Mouse (Mus musculus) forebrain, postnatal 0 days (tissue): ENCODE measurements around the gene Olig1. TPM values are rescaled to one million over a fixed set of nuclear protein-coding genes. Genes with fewer than 3 reads are reported as not detected.
A peak's percentile ranks its signal among the peaks of the same experiment; 100 is the strongest.
"Not testable (repeated sequence)": the region's sequence is repeated elsewhere in the genome, so short reads cannot be mapped to it uniquely, and the experiment has no call there.

Source experiments
- ATAC-seq: fragments of 200-750 bp; cut with Nextera tagmentation; 2 replicates; pipeline ENCODE4 v1.8.0; 2017; ENCODE audit warnings: mild to moderate bottlenecking, moderate library complexity
- DNase-seq: peaks from one replicate; pipeline ENCODE4 v3.0.0-alpha.2; 2015
- H3K27ac ChIP-seq: fragments of 300-500 bp; sonication (generic); 2 replicates; pipeline ENCODE4 v1.5.1; 2014; ENCODE audit warnings: low read depth, mild to moderate bottlenecking, antibody characterized with exemption, low read length, moderate library complexity, mixed read lengths
- H3K27me3 ChIP-seq: fragments of 300-500 bp; sonication (generic); 2 replicates; pipeline ENCODE4 v1.6.1; 2014; ENCODE audit warnings: mild to moderate bottlenecking, low read length, mixed read lengths; ENCODE audit not compliant: insufficient read depth
- H3K36me3 ChIP-seq: fragments of 300-500 bp; sonication (generic); 2 replicates; pipeline ENCODE4 v1.6.1; 2014; ENCODE audit warnings: mild to moderate bottlenecking, moderate library complexity; ENCODE audit not compliant: insufficient read depth
- H3K4me1 ChIP-seq: fragments of 300-500 bp; sonication (generic); 2 replicates; pipeline ENCODE4 v1.6.1; 2014; ENCODE audit warnings: antibody characterized with exemption; ENCODE audit not compliant: insufficient read depth
- H3K4me2 ChIP-seq: fragments of 300-500 bp; sonication (generic); 2 replicates; pipeline ENCODE4 v1.6.1; 2014; ENCODE audit warnings: low read depth, mild to moderate bottlenecking, moderate library complexity
- H3K4me3 ChIP-seq: fragments of 300-500 bp; sonication (generic); 2 replicates; pipeline ENCODE4 v1.5.1; 2014; ENCODE audit warnings: low read depth, low read length, mixed read lengths
- H3K9ac ChIP-seq: fragments of 300-500 bp; sonication (generic); 2 replicates; pipeline ENCODE4 v1.6.1; 2014; ENCODE audit warnings: mild to moderate bottlenecking
- H3K9me3 ChIP-seq: fragments of 300-500 bp; sonication (generic); 2 replicates; pipeline ENCODE4 v1.6.1; 2016; ENCODE audit warnings: low read length
- CTCF ChIP-seq: sonication (generic); IDR thresholded peaks from 2 replicates; pipeline ENCODE4 v1.5.1; 2016; ENCODE audit warnings: antibody characterized with exemption, control low read depth, low read depth
- WGBS: fragments of 180-500 bp; shearing (Covaris S2); extraction: QIAGEN DNeasy Blood & Tissue Kit; methylation state at CpG from one replicate; pipeline ENCODE4 v1.1.7; 2014; 5-methylcytosine and 5-hydroxymethylcytosine counted together
- polyA plus RNA-seq: library from polyadenylated mRNA; unstranded; fragments of >200 nt; fragmentation: Nextera tagmentation; extraction: Ambion mirVana; gene quantifications from 2 replicates; pipeline ENCODE4 v1.2.1, GENCODE M21; 2015
- total RNA-seq: library from RNA; depleted of rRNA; stranded (reverse); fragments of >200 nt; gene quantifications from 2 replicates; pipeline ENCODE4 v1.2.3, GENCODE M21; 2014

Gene Olig1
- total and polyA plus RNA-seq, 2 experiments from 2014 or later, result 103 to 138 TPM

GRCm38 (mm10) chr16:91246292-91246691, 23.3 kb upstream of the Olig1 start:
- H3K36me3 ChIP-seq, result no peaks in the 10 kb centered on the region
- peaks cover 3% of the 10 kb centered on the region for H3K27me3 ChIP-seq
- WGBS, result 25% methylated on average over 9 of the region's 9 CpGs
- no peak for TF ChIP-seq CTCF
- H3K4me1 ChIP-seq, result no peaks in the 10 kb centered on the region
- H3K4me3 ChIP-seq, result no peak overlapping the region
- DNase-seq, result no peak
- no peak overlapping the region for H3K27ac ChIP-seq
- no peaks in the 10 kb centered on the region for H3K9me3 ChIP-seq
- no peak for ATAC-seq
- no peak overlapping the region for H3K9ac ChIP-seq
- no peak overlapping the region for H3K4me2 ChIP-seq

- H3K4me2 ChIP-seq, H3K36me3 ChIP-seq, H3K9me3 ChIP-seq, H3K4me3 ChIP-seq, H3K9ac ChIP-seq, H3K27ac ChIP-seq, DNase-seq, H3K4me1 ChIP-seq, ATAC-seq: not testable (repeated sequence)
- WGBS, result 6% methylated on average over 17 of the region's 28 CpGs
- peaks cover 26% of the 10 kb centered on the region for H3K27me3 ChIP-seq
Measured at GRCm38 (mm10) chr16:91255419-91256164, 14.0 kb upstream of the Olig1 start.

- no peak for DNase-seq
- Histone ChIP-seq H3K27ac (no peak overlapping the region), H3K36me3 (no peaks in the 10 kb centered on the region), H3K27me3 (peaks cover 26% of the 10 kb centered on the region), H3K4me2 (no peak overlapping the region), H3K4me1 (no peaks in the 10 kb centered on the region), H3K4me3 (no peak overlapping the region), H3K9me3 (no peaks in the 10 kb centered on the region), H3K9ac (no peak overlapping the region)
- 73% methylated on average over 3 of the region's 3 CpGs for WGBS
- no peak for ATAC-seq
- no peak for TF ChIP-seq CTCF
Measured at GRCm38 (mm10) chr16:91258956-91259355, 10.6 kb upstream of the Olig1 start.

- DNase-seq (no peak), ATAC-seq (no peak)
- Histone ChIP-seq H3K4me1 (no peaks in the 10 kb centered on the region), H3K4me3 (no peak overlapping the region), H3K4me2 (no peak overlapping the region), H3K27me3 (peaks cover 27% of the 10 kb centered on the region), H3K9ac (no peak overlapping the region), H3K9me3 (no peaks in the 10 kb centered on the region), H3K27ac (no peak overlapping the region), H3K36me3 (no peaks in the 10 kb centered on the region)
- TF ChIP-seq CTCF, result no peak
- WGBS, result 95% methylated on average over 3 of the region's 3 CpGs
Measured at GRCm38 (mm10) chr16:91260861-91261260, 8.7 kb upstream of the Olig1 start.

GRCm38 (mm10) chr16:91262467-91263220, 6.9 kb upstream of the Olig1 start:
- TF ChIP-seq CTCF, result no peak
- no peaks in the 10 kb centered on the region for H3K9me3 ChIP-seq
- WGBS, result 15% methylated on average over 12 of the region's 12 CpGs
- no peak overlapping the region for H3K4me3 ChIP-seq
- no peaks in the 10 kb centered on the region for H3K36me3 ChIP-seq
- no peak overlapping the region for H3K4me2 ChIP-seq
- 0 out of 2 replicates have a peak overlapping the region, but pooled peaks have one; percentile 21 for H3K27ac ChIP-seq
- no peaks in the 10 kb centered on the region for H3K4me1 ChIP-seq
- ATAC-seq, result peak; percentile 84
- DNase-seq, result peak; percentile 69
- H3K9ac ChIP-seq, result no peak overlapping the region
- H3K27me3 ChIP-seq, result peaks cover 34% of the 10 kb centered on the region

- H3K4me1 ChIP-seq, result peaks cover 13% of the 10 kb centered on the region; the same call in 1 of the 2 replicates
- H3K9me3 ChIP-seq, result no peaks in the 10 kb centered on the region
- DNase-seq (peak; percentile 72), ATAC-seq (peak; percentile 67)
- H3K4me2 ChIP-seq, result no peak overlapping the region
- no peaks in the 10 kb centered on the region for H3K36me3 ChIP-seq
- H3K9ac ChIP-seq, result no peak overlapping the region
- H3K27me3 ChIP-seq, result peaks cover 53% of the 10 kb centered on the region
- no peak for TF ChIP-seq CTCF
- no peak overlapping the region for H3K4me3 ChIP-seq
- no peak overlapping the region for H3K27ac ChIP-seq
- 52% methylated on average over 6 of the region's 6 CpGs for WGBS
Measured at GRCm38 (mm10) chr16:91265972-91266371, 3.6 kb upstream of the Olig1 start.
